Mouse (Mus musculus): ENCODE data around the gene Eps8l1.
"Not testable (repeated sequence)": the region's sequence is repeated elsewhere in the genome, so short reads cannot be mapped to it uniquely, and the experiment has no call there.

Eps8l1 gene

GRCm38 (mm10) chr7:4460576-4461434, at the start of gene Eps8l1:
Gene Eps8l1 (plus strand): TSS chr7:4460674.
- peak; percentile 29 for DNase-seq (ENCODE audit: low read depth, low spot score)

GRCm38 (mm10) chr7:4412406-4412805, 48.1 kb upstream of the Eps8l1 start:
- DNase-seq (ENCODE audit: low read depth, low spot score), result not testable (repeated sequence)

- no peak for DNase-seq (ENCODE audit: low read depth, low spot score)
Observed at GRCm38 (mm10) chr7:4419681-4420080, 40.8 kb upstream of the Eps8l1 start.

- no peak for DNase-seq (ENCODE audit: low read depth, low spot score)
Observed at GRCm38 (mm10) chr7:4420230-4420629, 40.2 kb upstream of the Eps8l1 start.

GRCm38 (mm10) chr7:4427161-4427912, 33.1 kb upstream of the Eps8l1 start:
- peak; percentile 97 for DNase-seq (ENCODE audit: low read depth, low spot score)

- no peak for DNase-seq (ENCODE audit: low read depth, low spot score)
Observed at GRCm38 (mm10) chr7:4430246-4430844, 30.1 kb upstream of the Eps8l1 start.

GRCm38 (mm10) chr7:4431548-4431947, 28.9 kb upstream of the Eps8l1 start:
- peak; percentile 79 for DNase-seq (ENCODE audit: low read depth, low spot score)

GRCm38 (mm10) chr7:4432026-4432425, 28.4 kb upstream of the Eps8l1 start:
- DNase-seq (ENCODE audit: low read depth, low spot score), result no peak

- no peak for DNase-seq (ENCODE audit: low read depth, low spot score)
Observed at GRCm38 (mm10) chr7:4437721-4438120, 22.8 kb upstream of the Eps8l1 start.

- DNase-seq (ENCODE audit: low read depth, low spot score), result peak; percentile 28
Observed at GRCm38 (mm10) chr7:4440549-4440948, 19.9 kb upstream of the Eps8l1 start.

- peak; percentile 98 for DNase-seq (ENCODE audit: low read depth, low spot score)
Observed at GRCm38 (mm10) chr7:4445216-4445791, 15.2 kb upstream of the Eps8l1 start, which contains the start of gene Rdh13. Gene Rdh13 (minus strand): TSS chr7:4445649.

GRCm38 (mm10) chr7:4447138-4447537, 13.3 kb upstream of the Eps8l1 start:
- no peak for DNase-seq (ENCODE audit: low read depth, low spot score)

GRCm38 (mm10) chr7:4448439-4448838, 12.0 kb upstream of the Eps8l1 start:
- no peak for DNase-seq (ENCODE audit: low read depth, low spot score)

- DNase-seq (ENCODE audit: low read depth, low spot score), result peak; percentile 22
Observed at GRCm38 (mm10) chr7:4449211-4449610, 11.3 kb upstream of the Eps8l1 start.

- no peak for DNase-seq (ENCODE audit: low read depth, low spot score)
Observed at GRCm38 (mm10) chr7:4452644-4453043, 7.8 kb upstream of the Eps8l1 start.

- no peak for DNase-seq (ENCODE audit: low read depth, low spot score)
Observed at GRCm38 (mm10) chr7:4464194-4464824, 3.8 kb downstream of the Eps8l1 start.

GRCm38 (mm10) chr7:4467801-4468200, 7.3 kb downstream of the Eps8l1 start:
- peak; percentile 29 for DNase-seq (ENCODE audit: low read depth, low spot score)

- DNase-seq (ENCODE audit: low read depth, low spot score), result peak; percentile 79
Observed at GRCm38 (mm10) chr7:4470275-4471178, 10.1 kb downstream of the Eps8l1 start.

- peak; percentile 91 for DNase-seq (ENCODE audit: low read depth, low spot score)
Observed at GRCm38 (mm10) chr7:4471179-4471555, 10.7 kb downstream of the Eps8l1 start.

GRCm38 (mm10) chr7:4473940-4474339, 13.5 kb downstream of the Eps8l1 start:
- no peak for DNase-seq (ENCODE audit: low read depth, low spot score)

Measured in brain, adult 2 months (tissue).